ENCODE assay signal across 19 mouse cellular contexts in genomic region chr9:62042167-62042566, GRCm38 (mm10). TPM values are rescaled to one million over a fixed set of nuclear protein-coding genes. Genes with fewer than 3 reads are reported as not detected.
DNase-seq lines count a peak whose midpoint lies in the region; ATAC-seq and TF ChIP-seq lines count a peak whose summit lies in the region.
"Had no signal": no experiment of that assay in that cellular context is flagged by ENCODE, and none has a peak within 500 bp of the region (broad histone marks: within the 10 kb centered on the region; RNA-seq: fewer than 3 reads in every experiment).

No protein-coding gene starts in this region.

- ATAC-seq in liver, embryonic 12.5 days = no peak
- ATAC-seq in midbrain, embryonic 11.5 days (ENCODE audit: low FRiP score) = no peak
- no peak for ATAC-seq in midbrain, postnatal 0 days (ENCODE audit: low FRiP score)
- ATAC-seq: activated CD4-positive, CD25-positive, alpha-beta regulatory T cell, adult 4 months; CD4-positive, CD25-positive, alpha-beta regulatory T cell, adult 4 months; Patski had no signal

- DNase-seq in liver, adult 2 months (ENCODE audit: extremely low read depth, low read depth, low spot score) = peak; percentile 86
- peak; percentile 44 for DNase-seq in midbrain, embryonic 11.5 days (ENCODE audit: low spot score, missing footprints)
- no peak for DNase-seq in midbrain, postnatal 0 days (ENCODE audit: low spot score)
- DNase-seq: adrenal gland, adult 2 months; adrenal gland, adult 8-10 months; adrenal gland, postnatal 10 days; adrenal gland, postnatal 14 days; adrenal gland, postnatal 25 days; adrenal gland, postnatal 36 days; B cell, adult 2 months; cerebellum, adult 11 months; cerebellum, adult 11-12 months; cerebellum, adult 18-20 months had no signal

- peaks cover 9% of the 10 kb centered on the region; the same call in 1 of the 2 replicates for H3K4me1 ChIP-seq in liver, adult 2 months (ENCODE audit: control insufficient read depth, insufficient read depth, low read length)
- no peaks in the 10 kb centered on the region for H3K4me1 ChIP-seq in liver, embryonic 12.5 days
- no peaks in the 10 kb centered on the region for H3K4me1 ChIP-seq in midbrain, embryonic 11.5 days (ENCODE audit: control insufficient read depth, insufficient read depth, low read length)
- H3K4me1 ChIP-seq in midbrain, postnatal 0 days (ENCODE audit: insufficient read depth, low read length) = no peaks in the 10 kb centered on the region

- TF ChIP-seq POLR2A in liver, adult 2 months (IDR thresholded peaks at IDR 0.05; ENCODE audit: extremely low read depth, insufficient read depth, low read length) = no peak

- H3K9me3 ChIP-seq in liver, embryonic 12.5 days (replicated peaks) = no peaks in the 10 kb centered on the region
- H3K9me3 ChIP-seq in midbrain, embryonic 11.5 days (ENCODE audit: control insufficient read depth, low read length) = no peaks in the 10 kb centered on the region
- no peaks in the 10 kb centered on the region for H3K9me3 ChIP-seq in midbrain, postnatal 0 days (ENCODE audit: low read length)
- H3K9me3 ChIP-seq: G1E had no signal

- H3K79me2 ChIP-seq in liver, adult 2 months (ENCODE audit: control insufficient read depth, insufficient read depth, low read length) = no peaks in the 10 kb centered on the region

- H3K9ac ChIP-seq in liver, adult 2 months (ENCODE audit: low read depth, low read length) = no peak overlapping the region
- no peak overlapping the region for H3K9ac ChIP-seq in liver, embryonic 12.5 days
- no peak overlapping the region for H3K9ac ChIP-seq in midbrain, embryonic 11.5 days (ENCODE audit: low read length)
- H3K9ac ChIP-seq in midbrain, postnatal 0 days (replicated peaks; ENCODE audit: low read length, poor library complexity, severe bottlenecking) = no peak overlapping the region

- WGBS in liver, adult 2 months = 25% methylated on average over 3 of the region's 3 CpGs
- 60% methylated on average over 3 of the region's 3 CpGs for WGBS in liver, embryonic 12.5 days (ENCODE audit: insufficient replicate concordance)
- whole genome bisulfite sequencing in midbrain, embryonic 11.5 days = 86% methylated on average over 3 of the region's 3 CpGs
- 96% methylated on average over 3 of the region's 3 CpGs for WGBS in midbrain, postnatal 0 days

- no peak for TF ChIP-seq CTCF in liver, adult 2 months (IDR thresholded peaks at IDR 0.05; ENCODE audit: low read depth, low read length)
- TF ChIP-seq CTCF in midbrain, postnatal 0 days (IDR thresholded peaks at IDR 0.05) = no peak

- H3K36me3 ChIP-seq in liver, adult 2 months (ENCODE audit: control insufficient read depth, insufficient read depth, low read length) = no peaks in the 10 kb centered on the region
- no peaks in the 10 kb centered on the region for H3K36me3 ChIP-seq in liver, embryonic 12.5 days
- H3K36me3 ChIP-seq in midbrain, embryonic 11.5 days (ENCODE audit: control insufficient read depth, insufficient read depth, low read length) = no peaks in the 10 kb centered on the region
- H3K36me3 ChIP-seq in midbrain, postnatal 0 days (ENCODE audit: insufficient read depth, low read length) = no peaks in the 10 kb centered on the region
- H3K36me3 ChIP-seq: G1E had no signal

- H3K27ac ChIP-seq in liver, adult 2 months (replicated peaks; ENCODE audit: insufficient read depth, low read depth, low read length) = peak overlapping the region; percentile 56; the same call in 1 of the 2 replicates
- H3K27ac ChIP-seq in liver, embryonic 12.5 days = no peak overlapping the region
- H3K27ac ChIP-seq in midbrain, embryonic 11.5 days (ENCODE audit: low read depth, low read length) = no peak overlapping the region
- no peak overlapping the region for H3K27ac ChIP-seq in midbrain, postnatal 0 days (ENCODE audit: low read depth, low read length)

- no peaks in the 10 kb centered on the region for H3K27me3 ChIP-seq in liver, adult 2 months (ENCODE audit: control insufficient read depth, insufficient read depth, low read length)
- H3K27me3 ChIP-seq in liver, embryonic 12.5 days (replicated peaks) = peaks cover 4% of the 10 kb centered on the region; the same call in 1 of the 2 replicates
- H3K27me3 ChIP-seq in midbrain, embryonic 11.5 days (ENCODE audit: control insufficient read depth, insufficient read depth, low read length) = no peaks in the 10 kb centered on the region
- H3K27me3 ChIP-seq in midbrain, postnatal 0 days (ENCODE audit: insufficient read depth, low read length) = no peaks in the 10 kb centered on the region
- H3K27me3 ChIP-seq: Patski had no signal

- H3K4me2 ChIP-seq in liver, embryonic 12.5 days = no peak overlapping the region
- H3K4me2 ChIP-seq in midbrain, embryonic 11.5 days = no peak overlapping the region
- no peak overlapping the region for H3K4me2 ChIP-seq in midbrain, postnatal 0 days (ENCODE audit: low read depth, low read length, poor library complexity, severe bottlenecking)

- no peak overlapping the region for H3K4me3 ChIP-seq in liver, adult 2 months (ENCODE audit: insufficient read depth, low read depth, low read length)
- H3K4me3 ChIP-seq in liver, embryonic 12.5 days = no peak overlapping the region
- no peak overlapping the region for H3K4me3 ChIP-seq in midbrain, embryonic 11.5 days (ENCODE audit: low read depth, low read length)
- no peak overlapping the region for H3K4me3 ChIP-seq in midbrain, postnatal 0 days (ENCODE audit: low read depth, low read length)

RNA-seq across cellular contexts. Expression of gene Paqr5, which starts 15.5 kb away (rescaled TPM):
- 0.07 TPM in 1 of 2 replicates, not detected in the other for total RNA-seq in liver, adult 2 months (2014; rRNA removed)
- 0.13 TPM in 1 of 2 replicates, not detected in the other for polyA plus RNA-seq in liver, adult 2 months (2012; rRNA removed)
- 0.25 and 0.29 TPM in 2 replicates for polyA plus RNA-seq in liver, embryonic 12.5 days (2016; fragmentation: Nextera tagmentation; extraction: Ambion mirVana)
- 0.26 and 0.37 TPM in 2 replicates for polyA plus RNA-seq in midbrain, embryonic 11.5 days (2014; fragmentation: Nextera tagmentation; extraction: Ambion mirVana)
- 0.11 and 0.14 TPM in 2 replicates for total RNA-seq in midbrain, postnatal 0 days (2014; rRNA removed)
- polyA plus RNA-seq in midbrain, postnatal 0 days (2015; fragmentation: Nextera tagmentation; extraction: Ambion mirVana) = 0.27 and 0.37 TPM in 2 replicates
- total RNA-seq: MEL had no signal
- polyA plus RNA-seq: G1E had no signal
